Mouse (Mus musculus) CD4-positive, CD25-positive, alpha-beta regulatory T cell, adult 4 months (primary cell): Measurements from ENCODE around the gene Zfp853. TPM values are rescaled to one million over a fixed set of nuclear protein-coding genes. Genes with fewer than 3 reads are reported as not detected.
A peak's percentile ranks its signal among the peaks of the same experiment; 100 is the strongest.

Experiments used
- ATAC-seq: one replicate; pipeline ENCODE4 v1.8.0; 2017
- polyA plus RNA-seq, 2 experiments: library from polyadenylated mRNA; unstranded; fragments of 100-300 nt; shearing (Covaris generic); gene quantifications; one replicate each; pipeline ENCODE4 v1.2.1; 2017

Gene Zfp853
- polyA plus RNA-seq: not detected

GRCm38 (mm10) chr5:143293404-143293803, at the start of gene Zfp853:
Gene Zfp853, minus strand, starts transcription at chr5:143293623.
- no peak for ATAC-seq

GRCm38 (mm10) chr5:143339603-143340002, 46.2 kb upstream of the Zfp853 start:
- ATAC-seq: no peak

GRCm38 (mm10) chr5:143336559-143336958, 43.1 kb upstream of the Zfp853 start:
- ATAC-seq: no peak

GRCm38 (mm10) chr5:143335089-143335460, 41.7 kb upstream of the Zfp853 start:
- no peak for ATAC-seq

GRCm38 (mm10) chr5:143334418-143335088, 41.1 kb upstream of the Zfp853 start:
- ATAC-seq: no peak

GRCm38 (mm10) chr5:143333872-143334271, 40.4 kb upstream of the Zfp853 start:
- ATAC-seq: peak; percentile 59

- ATAC-seq: peak; percentile 92
These were observed 35.5 kb upstream of the Zfp853 start, which contains the start of gene Zdhhc4 for GRCm38 (mm10) chr5:143328690-143329495. Gene Zdhhc4, minus strand, starts transcription at chr5:143329256.

GRCm38 (mm10) chr5:143317288-143317610, 23.8 kb upstream of the Zfp853 start:
- ATAC-seq: no peak

GRCm38 (mm10) chr5:143316605-143317287, 23.3 kb upstream of the Zfp853 start:
- no peak for ATAC-seq

GRCm38 (mm10) chr5:143315514-143315888, 22.1 kb upstream of the Zfp853 start:
- ATAC-seq: no peak

- peak; percentile 86 for ATAC-seq
These were observed 21.5 kb upstream of the Zfp853 start, which contains the start of gene E130309D02Rik for GRCm38 (mm10) chr5:143314730-143315513. Gene E130309D02Rik, minus strand, starts transcription at chr5:143315360.

GRCm38 (mm10) chr5:143314183-143314729, 20.8 kb upstream of the Zfp853 start:
- ATAC-seq: no peak

- ATAC-seq: peak; percentile 50
These were observed 18.5 kb upstream of the Zfp853 start for GRCm38 (mm10) chr5:143311886-143312285.

GRCm38 (mm10) chr5:143309916-143310315, 16.5 kb upstream of the Zfp853 start:
- no peak for ATAC-seq

GRCm38 (mm10) chr5:143308825-143309224, 15.4 kb upstream of the Zfp853 start:
- no peak for ATAC-seq

GRCm38 (mm10) chr5:143304251-143304650, 10.8 kb upstream of the Zfp853 start:
- ATAC-seq: no peak

GRCm38 (mm10) chr5:143301296-143301695, 7.9 kb upstream of the Zfp853 start:
- ATAC-seq: no peak

GRCm38 (mm10) chr5:143299686-143300085, 6.3 kb upstream of the Zfp853 start:
- ATAC-seq: no peak

GRCm38 (mm10) chr5:143298391-143298790, 5.0 kb upstream of the Zfp853 start:
- no peak for ATAC-seq

GRCm38 (mm10) chr5:143297986-143298385, 4.6 kb upstream of the Zfp853 start:
- no peak for ATAC-seq

- ATAC-seq: no peak
These were observed 1.9 kb upstream of the Zfp853 start for GRCm38 (mm10) chr5:143295330-143295729.

GRCm38 (mm10) chr5:143294862-143295261, 1.4 kb upstream of the Zfp853 start:
- ATAC-seq: no peak
